Mouse (Mus musculus): ENCODE measurements around the gene Srsf12. TPM values are rescaled to one million over a fixed set of nuclear protein-coding genes. Genes with fewer than 3 reads are reported as not detected.

Srsf12 gene
- total RNA-seq, 1 experiment, result 2.9 TPM

GRCm38 (mm10) chr4:33273437-33273836, 64.6 kb downstream of the Srsf12 start:
- H3K9ac ChIP-seq (ENCODE audit: insufficient read depth, low read depth, low read length, poor library complexity, severe bottlenecking), result no peak overlapping the region
- in situ Hi-C loops (cut with MboI; ENCODE audit: low sequenced_read_pairs in 2 of 2, unreplicated experiment in 2 of 2), result no loop called here
- peaks cover 0 to 3% of the 10 kb centered on the region in 2 experiments; a peak in 1 of 4 replicates for H3K4me1 ChIP-seq (ENCODE audit: control insufficient read depth in 2 of 2, insufficient read depth in 2 of 2, low read length in 2 of 2, poor library complexity in 1 of 2)
- DNase-seq (ENCODE audit: low read depth, low spot score), result no peak
- H3K36me3 ChIP-seq (ENCODE audit: control insufficient read depth, insufficient read depth, low read length, poor library complexity, severe bottlenecking), result no peaks in the 10 kb centered on the region
- H3K4me3 ChIP-seq (ENCODE audit: insufficient read depth in 1 of 2, low read depth in 1 of 2, low read length in 2 of 2, poor library complexity in 1 of 2, severe bottlenecking in 1 of 2), result no peak overlapping the region
- no peak overlapping the region for H3K27ac ChIP-seq (ENCODE audit: insufficient read depth, low read depth, low read length, poor library complexity, severe bottlenecking)
- no peaks in the 10 kb centered on the region for H3K9me3 ChIP-seq (ENCODE audit: control insufficient read depth, insufficient read depth, low read depth, low read length)
- TF ChIP-seq HCFC1 (IDR thresholded peaks at IDR 0.05; ENCODE audit: borderline replicate concordance, insufficient read depth, low read length) (no peak), MAFK (IDR thresholded peaks at IDR 0.05; ENCODE audit: insufficient read depth, low read depth, low read length) (no peak), ZC3H11A (IDR thresholded peaks at IDR 0.05; ENCODE audit: borderline replicate concordance, low read depth, low read length) (no peak), ZNF384 (IDR thresholded peaks at IDR 0.05; ENCODE audit: low read depth, low read length) (no peak), CHD2 (IDR thresholded peaks at IDR 0.05; ENCODE audit: low read depth, low read length) (no peak)

- no peak for DNase-seq (ENCODE audit: low read depth, low spot score)
- Histone ChIP-seq H3K27ac (ENCODE audit: insufficient read depth, low read depth, low read length, poor library complexity, severe bottlenecking) (no peak overlapping the region), H3K9me3 (ENCODE audit: control insufficient read depth, insufficient read depth, low read depth, low read length) (no peaks in the 10 kb centered on the region), H3K36me3 (ENCODE audit: control insufficient read depth, insufficient read depth, low read length, poor library complexity, severe bottlenecking) (no peaks in the 10 kb centered on the region), H3K9ac (ENCODE audit: insufficient read depth, low read depth, low read length, poor library complexity, severe bottlenecking) (no peak overlapping the region), H3K4me1 (ENCODE audit: control insufficient read depth in 2 of 2, insufficient read depth in 2 of 2, low read length in 2 of 2, poor library complexity in 1 of 2) (no peaks in the 10 kb centered on the region), H3K4me3 (ENCODE audit: insufficient read depth in 1 of 2, low read depth in 1 of 2, low read length in 2 of 2, poor library complexity in 1 of 2, severe bottlenecking in 1 of 2) (no peak overlapping the region)
- no peak for TF ChIP-seq HCFC1 (IDR thresholded peaks at IDR 0.05; ENCODE audit: borderline replicate concordance, insufficient read depth, low read length)
- no peak for TF ChIP-seq MAFK (IDR thresholded peaks at IDR 0.05; ENCODE audit: insufficient read depth, low read depth, low read length)
- TF ChIP-seq ZNF384 (IDR thresholded peaks at IDR 0.05; ENCODE audit: low read depth, low read length), result no peak
- no peak for TF ChIP-seq ZC3H11A (IDR thresholded peaks at IDR 0.05; ENCODE audit: borderline replicate concordance, low read depth, low read length)
- TF ChIP-seq CHD2 (IDR thresholded peaks at IDR 0.05; ENCODE audit: low read depth, low read length), result no peak
- in situ Hi-C loops (cut with MboI; ENCODE audit: low sequenced_read_pairs in 2 of 2, unreplicated experiment in 2 of 2), result loop anchor here in 1 of 2 experiments (25.0 kb wide), 1 partner anchor 145 kb away; the partner anchor contains the start of gene Gabrr1
These were observed 73.3 kb downstream of the Srsf12 start for GRCm38 (mm10) chr4:33281891-33282685.

Other genes with a start within 250 kb of the Srsf12 start
- gene Rragd, start 226.0 kb upstream of the Srsf12 start, total RNA-seq (2012; rRNA removed), result 14.4 and 15.0 TPM in 2 replicates
- gene Ube2j1, start 177.6 kb upstream of the Srsf12 start, total RNA-seq (2012; rRNA removed), result 8.5 and 15.3 TPM in 2 replicates
- not detected in 2 replicates for gene Gabrr2, start 146.0 kb upstream of the Srsf12 start, total RNA-seq (2012; rRNA removed)
- 0.79 and 0.89 TPM in 2 replicates for gene Gabrr1, start 76.5 kb upstream of the Srsf12 start, total RNA-seq (2012; rRNA removed)
- gene Pm20d2, start 19.3 kb upstream of the Srsf12 start, total RNA-seq (2012; rRNA removed), result 2.0 and 2.1 TPM in 2 replicates
- gene Pnrc1, start 81.2 kb downstream of the Srsf12 start, total RNA-seq (2012; rRNA removed), result 25.8 and 26.7 TPM in 2 replicates
- gene Rngtt, start 101.3 kb downstream of the Srsf12 start, total RNA-seq (2012; rRNA removed), result 23.5 and 25.4 TPM in 2 replicates